Mouse (Mus musculus) G1E (cell line): ENCODE results near the gene Cmss1. TPM values are rescaled to one million over a fixed set of nuclear protein-coding genes. Genes with fewer than 3 reads are reported as not detected.

Experiments used
- ATAC-seq: 2 replicates; pipeline ENCODE4 v1.8.0; 2016; ENCODE audit warnings: mild to moderate bottlenecking; ENCODE audit not compliant: insufficient number of reproducible peaks, poor library complexity, low FRiP score, severe bottlenecking; ENCODE audit errors: extremely low read depth
- DNase-seq: peaks from one replicate; pipeline ENCODE4 v3.0.0; 2012; ENCODE audit warnings: low spot score
- H3K27me3 ChIP-seq: 2 replicates; pipeline ENCODE4 v1.6.1; 2012; ENCODE audit warnings: mild to moderate bottlenecking, low read length, inconsistent platforms; ENCODE audit not compliant: insufficient read depth
- H3K36me3 ChIP-seq: replicated peaks from 2 replicates; pipeline ENCODE3; 2012; ENCODE audit warnings: mild to moderate bottlenecking, inconsistent platforms
- H3K4me1 ChIP-seq: 2 replicates; pipeline ENCODE4 v1.6.1; 2012; ENCODE audit warnings: low read depth, low read length, inconsistent platforms, mixed read lengths; ENCODE audit not compliant: insufficient read depth
- H3K4me3 ChIP-seq: 2 replicates; pipeline ENCODE4 v1.5.1; 2012; ENCODE audit warnings: low read depth, mild to moderate bottlenecking, inconsistent platforms, low read length, moderate library complexity, mixed read lengths
- H3K9me3 ChIP-seq: replicated peaks from 2 replicates; pipeline ENCODE4 v1.6.1; 2012; ENCODE audit warnings: inconsistent platforms
- CTCF ChIP-seq: IDR thresholded peaks from 2 replicates; pipeline ENCODE4 v1.5.1; 2012; ENCODE audit warnings: low read depth, low read length, inconsistent platforms, mixed read lengths
- GATA1 ChIP-seq: IDR thresholded peaks from 2 replicates; pipeline ENCODE4 v1.6.1; 2012; ENCODE audit warnings: borderline replicate concordance, low read length, inconsistent platforms, mixed read lengths
- GATA2 ChIP-seq: IDR thresholded peaks from 2 replicates; pipeline ENCODE4 v1.6.1; 2012; ENCODE audit warnings: low read depth, low read length, inconsistent platforms, borderline replicate concordance
- POLR2AphosphoS5 ChIP-seq: IDR thresholded peaks from 2 replicates; pipeline ENCODE4 v1.6.1; 2012; ENCODE audit warnings: low read depth, low read length, inconsistent platforms; ENCODE audit not compliant: insufficient replicate concordance
- TAL1 ChIP-seq: conservative IDR thresholded peaks from 2 replicates; pipeline ENCODE4 v1.6.1; 2012; ENCODE audit warnings: low read depth, low read length, inconsistent platforms, mixed read lengths
- polyA plus RNA-seq: library from polyadenylated mRNA; stranded (reverse); fragments of >175 nt; gene quantifications from 2 replicates; pipeline ENCODE4 v1.2.3, GENCODE M21; 2012
- total RNA-seq, 2 experiments: library from RNA; stranded (forward) in 1 of 2; stranded (reverse) in 1 of 2; fragments of 200-1000 nt in 1 of 2; fragments of >200 nt in 1 of 2; fragmentation: Nextera tagmentation in 1 of 2; gene quantifications; 2 replicates each; pipeline ENCODE4 v1.2.3; 2014 to 2017

The Cmss1 gene
- total and polyA plus RNA-seq, 3 experiments: 12.8 to 66.7 (median 66.3) TPM

DNA sequence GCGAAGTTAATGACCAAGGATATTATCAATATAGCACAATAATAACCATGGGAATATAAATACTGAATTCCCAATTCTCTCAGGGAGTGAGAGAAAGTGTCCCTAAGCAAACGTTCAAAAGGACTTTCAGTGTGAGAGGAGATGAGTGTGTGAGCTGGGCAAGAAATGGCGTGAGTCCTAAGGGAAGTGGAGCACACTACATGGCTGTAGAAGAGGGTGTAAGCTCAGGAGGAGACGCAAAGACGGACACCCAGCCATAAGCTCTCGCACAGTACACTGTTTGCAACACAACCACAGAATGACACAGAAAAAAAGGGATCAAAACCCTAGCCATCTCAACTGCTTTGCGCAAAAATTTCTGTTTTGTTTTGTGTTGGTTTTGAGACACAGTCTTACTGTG lies 93.1 kb downstream of the Cmss1 start:
- Histone ChIP-seq H3K4me3 (no peak overlapping the region), H3K27me3 (no peaks in the 10 kb centered on the region), H3K9me3 (no peaks in the 10 kb centered on the region), H3K36me3 (peaks cover 6% of the 10 kb centered on the region), H3K4me1 (no peaks in the 10 kb centered on the region)
- DNase-seq (no peak), ATAC-seq (no peak)
- TF ChIP-seq GATA2 (no peak), CTCF (no peak), GATA1 (no peak), POLR2AphosphoS5 (no peak), TAL1 (no peak)

DNA sequence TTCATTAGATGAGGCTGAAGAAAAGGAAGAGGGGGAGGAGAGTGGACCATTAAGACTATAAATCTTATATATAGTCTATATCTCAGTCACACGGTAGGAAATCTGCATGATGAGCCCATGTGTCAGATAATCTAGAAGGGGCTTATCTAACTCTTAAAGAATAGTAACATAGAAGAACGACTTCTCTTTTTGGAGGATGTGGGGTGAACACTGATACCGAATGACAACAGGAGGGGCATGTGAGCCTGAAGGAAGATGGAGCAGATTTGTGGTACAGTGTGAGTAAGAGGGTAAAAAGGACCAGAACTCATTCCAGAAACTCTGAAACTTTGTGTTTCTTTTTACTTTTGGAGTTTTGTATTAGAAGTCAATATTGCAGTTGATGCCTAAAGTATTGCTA lies 97.6 kb downstream of the Cmss1 start:
- Histone ChIP-seq H3K36me3 (peaks cover 10% of the 10 kb centered on the region), H3K27me3 (no peaks in the 10 kb centered on the region), H3K4me1 (no peaks in the 10 kb centered on the region), H3K4me3 (no peak overlapping the region), H3K9me3 (no peaks in the 10 kb centered on the region)
- no peak for DNase-seq
- TF ChIP-seq GATA2: no peak
- no peak for TF ChIP-seq POLR2AphosphoS5
- TF ChIP-seq TAL1: no peak
- TF ChIP-seq GATA1: no peak
- TF ChIP-seq CTCF: no peak
- ATAC-seq: peak; percentile 22; the same call in 1 of the 2 replicates

DNA sequence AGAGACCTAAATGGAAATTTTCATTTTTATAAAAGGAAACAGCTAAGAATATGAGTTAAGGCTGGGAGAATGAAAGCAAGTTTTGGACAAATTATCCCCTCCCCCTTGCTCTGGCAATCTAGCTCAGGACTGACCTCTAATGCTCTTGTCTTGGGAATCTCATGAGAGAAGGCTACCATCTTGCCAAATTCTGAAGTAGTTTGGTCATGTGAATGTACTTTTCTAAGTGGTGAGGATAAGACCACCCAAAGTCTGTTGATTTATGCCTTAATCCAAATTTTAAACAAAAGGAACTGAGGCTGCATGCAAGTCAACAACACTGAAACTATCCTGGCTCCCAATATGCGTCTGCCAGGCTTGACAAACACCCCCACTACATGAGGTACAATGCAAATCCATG lies 98.3 kb downstream of the Cmss1 start:
- no peak for ATAC-seq
- TF ChIP-seq GATA2 (no peak), POLR2AphosphoS5 (no peak), TAL1 (no peak)

DNA sequence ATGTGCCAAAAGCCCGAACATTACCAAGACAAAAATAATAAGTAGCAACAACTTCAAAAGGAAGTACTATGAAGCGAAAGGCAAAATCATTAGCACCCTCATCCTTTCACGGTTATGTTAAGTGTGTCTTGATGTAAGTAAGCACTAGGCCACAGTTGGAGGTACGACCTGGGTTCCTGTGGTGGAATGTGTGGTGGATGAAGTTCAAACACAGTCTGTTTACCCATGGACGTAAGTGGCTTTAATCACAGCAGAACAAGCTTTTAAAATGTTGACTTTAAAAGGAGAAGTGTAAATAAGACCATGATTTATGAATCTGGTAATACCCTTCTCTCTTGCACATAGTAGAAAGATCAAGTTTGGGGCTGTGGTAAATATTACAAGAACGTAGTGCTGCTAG lies 100.5 kb downstream of the Cmss1 start:
- H3K9me3 ChIP-seq: no peaks in the 10 kb centered on the region
- ATAC-seq: no peak

More for the DNA sequence above, 98.3 kb downstream of the Cmss1 start:
- no peak for DNase-seq
- H3K27me3 ChIP-seq: no peaks in the 10 kb centered on the region
- H3K9me3 ChIP-seq: no peaks in the 10 kb centered on the region
- H3K36me3 ChIP-seq: peaks cover 10% of the 10 kb centered on the region
- no peak overlapping the region for H3K4me3 ChIP-seq
- no peaks in the 10 kb centered on the region for H3K4me1 ChIP-seq

DNA sequence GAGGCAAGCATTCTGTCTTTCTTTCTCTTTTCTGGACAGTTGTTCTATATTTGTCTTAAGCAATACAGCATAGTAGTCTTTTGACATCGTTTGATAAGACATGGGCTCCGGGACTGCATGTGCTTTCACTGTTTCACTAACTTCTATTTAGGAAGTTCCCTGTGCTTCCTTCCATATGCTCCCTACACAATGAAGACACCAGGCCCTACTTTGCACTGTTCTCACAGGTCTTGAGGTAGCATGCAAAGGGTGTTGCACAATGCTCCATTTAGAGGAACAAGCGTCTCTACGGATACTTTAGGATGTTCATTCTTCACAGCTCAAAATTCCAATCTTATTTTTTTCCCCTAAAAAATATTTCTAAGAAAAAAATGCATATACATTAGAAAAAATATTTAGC lies 101.9 kb downstream of the Cmss1 start:
- ATAC-seq (no peak), DNase-seq (no peak)
- Histone ChIP-seq H3K9me3 (no peaks in the 10 kb centered on the region), H3K4me1 (no peaks in the 10 kb centered on the region), H3K36me3 (peaks cover 10% of the 10 kb centered on the region), H3K27me3 (no peaks in the 10 kb centered on the region), H3K4me3 (no peak overlapping the region)
- TF ChIP-seq GATA2 (no peak), CTCF (no peak), GATA1 (no peak), TAL1 (no peak), POLR2AphosphoS5 (no peak)

More for the DNA sequence above, 100.5 kb downstream of the Cmss1 start:
- Histone ChIP-seq H3K4me3 (no peak overlapping the region), H3K36me3 (peaks cover 10% of the 10 kb centered on the region), H3K4me1 (no peaks in the 10 kb centered on the region), H3K27me3 (no peaks in the 10 kb centered on the region)
- no peak for DNase-seq
- TF ChIP-seq TAL1 (no peak), CTCF (no peak), GATA1 (no peak), GATA2 (no peak)

DNA sequence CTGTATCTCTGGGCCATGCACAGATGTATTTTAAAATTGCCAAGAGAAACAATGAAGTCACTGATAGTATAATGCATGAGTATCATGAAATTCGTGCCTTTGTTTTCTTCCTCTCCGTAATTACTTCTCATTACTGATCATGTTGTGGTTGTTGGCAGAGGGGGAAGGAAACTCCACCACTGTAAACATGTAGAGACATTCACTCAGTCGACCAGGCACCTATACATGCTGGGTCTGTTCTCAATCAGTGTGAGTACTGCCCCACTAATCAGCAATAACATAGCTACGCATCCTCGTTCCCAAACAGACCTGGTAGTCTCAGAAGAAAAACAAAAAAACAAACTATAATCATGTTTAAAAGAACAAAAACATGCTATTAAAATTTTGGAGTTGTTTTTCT lies 103.9 kb downstream of the Cmss1 start:
- H3K9me3 ChIP-seq: no peaks in the 10 kb centered on the region
- no peak overlapping the region for H3K4me3 ChIP-seq
- no peaks in the 10 kb centered on the region for H3K27me3 ChIP-seq
- peaks cover 10% of the 10 kb centered on the region for H3K36me3 ChIP-seq
- H3K4me1 ChIP-seq: no peaks in the 10 kb centered on the region
- TF ChIP-seq TAL1: no peak
- no peak for TF ChIP-seq GATA2
- TF ChIP-seq POLR2AphosphoS5: no peak
- TF ChIP-seq GATA1: no peak
- no peak for TF ChIP-seq CTCF
- no peak for ATAC-seq
- DNase-seq: no peak

DNA sequence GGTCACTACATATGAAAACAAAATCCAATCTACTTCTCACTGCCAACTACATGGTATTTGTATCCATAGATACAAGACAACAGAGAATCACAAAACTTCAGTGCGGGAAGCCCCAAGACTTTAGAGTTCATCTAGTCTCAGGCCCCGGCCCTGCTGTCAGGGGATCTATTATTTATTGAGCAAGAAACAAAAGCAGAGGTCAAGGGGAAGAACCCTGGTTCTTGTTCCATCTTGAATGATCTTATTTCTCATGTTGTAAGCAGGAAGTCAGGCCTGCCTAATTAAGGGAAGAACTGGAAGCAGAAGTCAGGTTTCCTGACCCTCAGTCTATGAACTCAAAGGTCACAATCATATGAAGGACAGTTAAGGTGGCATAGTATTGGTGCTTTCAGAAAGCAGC lies 104.4 kb downstream of the Cmss1 start:
- no peaks in the 10 kb centered on the region for H3K27me3 ChIP-seq
- no peaks in the 10 kb centered on the region for H3K4me1 ChIP-seq
- H3K36me3 ChIP-seq: peaks cover 5% of the 10 kb centered on the region
- H3K4me3 ChIP-seq: no peak overlapping the region
- DNase-seq: no peak
- no peaks in the 10 kb centered on the region for H3K9me3 ChIP-seq
- ATAC-seq: no peak
- no peak for TF ChIP-seq POLR2AphosphoS5
- no peak for TF ChIP-seq GATA1
- no peak for TF ChIP-seq CTCF
- no peak for TF ChIP-seq TAL1
- TF ChIP-seq GATA2: no peak
